Mouse (Mus musculus) testis, adult 2 months (tissue): ENCODE data around the gene Fads3.

Source experiments
- CTCF ChIP-seq: fragments of 200-500 bp; IDR thresholded peaks from 2 replicates; pipeline ENCODE4 v1.5.1; 2012; ENCODE audit warnings: low read depth, mild to moderate bottlenecking, inconsistent platforms, low read length, moderate library complexity; ENCODE audit not compliant: control insufficient read depth, insufficient read depth, insufficient replicate concordance
- POLR2A ChIP-seq: fragments of 200-500 bp; IDR thresholded peaks from 2 replicates; pipeline ENCODE4 v1.6.1; 2012; ENCODE audit warnings: low read depth, mild to moderate bottlenecking, inconsistent platforms, low read length, moderate library complexity; ENCODE audit not compliant: control insufficient read depth

GRCm38 (mm10) chr19:10096371-10096876, 55.1 kb downstream of the Fads3 start:
- TF ChIP-seq POLR2A: no peak
- no peak for TF ChIP-seq CTCF
